Mouse (Mus musculus) forebrain, embryonic 12.5 days (tissue): ENCODE results near the gene Calm5. TPM values are rescaled to one million over a fixed set of nuclear protein-coding genes. Genes with fewer than 3 reads are reported as not detected.

Source experiments
- ATAC-seq: fragments of 200-750 bp; cut with Nextera tagmentation; 2 replicates; pipeline ENCODE4 v1.8.0; 2017; ENCODE audit warnings: moderate TSS enrichment; ENCODE audit not compliant: low FRiP score
- H3K27ac ChIP-seq: fragments of 300-500 bp; sonication (generic); 2 replicates; pipeline ENCODE4 v1.5.1; 2016; ENCODE audit warnings: mild to moderate bottlenecking
- H3K27me3 ChIP-seq: fragments of 300-500 bp; sonication (generic); 2 replicates; pipeline ENCODE4 v1.6.1; 2016; ENCODE audit warnings: mild to moderate bottlenecking
- H3K36me3 ChIP-seq: fragments of 300-500 bp; sonication (generic); replicated peaks from 2 replicates; pipeline ENCODE4 v1.6.1; 2016; ENCODE audit warnings: mild to moderate bottlenecking
- H3K4me1 ChIP-seq: fragments of 300-500 bp; sonication (generic); 2 replicates; pipeline ENCODE4 v1.6.1; 2016
- H3K4me2 ChIP-seq: fragments of 300-500 bp; sonication (generic); 2 replicates; pipeline ENCODE4 v1.6.1; 2016; ENCODE audit warnings: mild to moderate bottlenecking, moderate library complexity
- H3K4me3 ChIP-seq: fragments of 300-500 bp; sonication (generic); replicated peaks from 2 replicates; pipeline ENCODE4 v1.5.1; 2016; ENCODE audit warnings: mild to moderate bottlenecking
- H3K9ac ChIP-seq: fragments of 300-500 bp; sonication (generic); 2 replicates; pipeline ENCODE4 v1.6.1; 2016; ENCODE audit warnings: mild to moderate bottlenecking
- H3K9me3 ChIP-seq: fragments of 300-500 bp; sonication (generic); 2 replicates; pipeline ENCODE4 v1.6.1; 2016
- WGBS: fragments of 180-500 bp; shearing (Covaris S2); methylation state at CpG from one replicate; pipeline ENCODE4 v1.1.7; 2016; 5-methylcytosine and 5-hydroxymethylcytosine counted together
- polyA plus RNA-seq: library from polyadenylated mRNA; unstranded; fragments of >200 nt; fragmentation: Nextera tagmentation; extraction: Ambion mirVana; gene quantifications from 2 replicates; pipeline ENCODE4 v1.2.1, GENCODE M21; 2016

Calm5 gene
- polyA plus RNA-seq, 1 experiment from 2014 or later = not detected

GRCm38 (mm10) chr13:3869901-3870300 is 15.9 kb downstream of the Calm5 start:
- no peak for ATAC-seq
- H3K9ac ChIP-seq = no peak overlapping the region

GRCm38 (mm10) chr13:3872832-3873231 is 18.9 kb downstream of the Calm5 start:
- Histone ChIP-seq H3K9ac (no peak overlapping the region), H3K9me3 (no peaks in the 10 kb centered on the region), H3K36me3 (no peaks in the 10 kb centered on the region), H3K4me3 (no peak overlapping the region), H3K4me1 (no peaks in the 10 kb centered on the region), H3K27me3 (no peaks in the 10 kb centered on the region), H3K4me2 (no peak overlapping the region), H3K27ac (no peak overlapping the region)
- ATAC-seq = no peak
- 89% methylated on average over 4 of the region's 4 CpGs for WGBS

More at GRCm38 (mm10) chr13:3869901-3870300, 15.9 kb downstream of the Calm5 start:
- Histone ChIP-seq H3K4me2 (no peak overlapping the region), H3K36me3 (no peaks in the 10 kb centered on the region), H3K4me3 (no peak overlapping the region), H3K27me3 (no peaks in the 10 kb centered on the region), H3K4me1 (no peaks in the 10 kb centered on the region), H3K9me3 (no peaks in the 10 kb centered on the region), H3K27ac (no peak overlapping the region)

- no peaks in the 10 kb centered on the region for H3K27me3 ChIP-seq
- no peaks in the 10 kb centered on the region for H3K9me3 ChIP-seq
- H3K27ac ChIP-seq = no peak overlapping the region
- WGBS = 87% methylated on average over 6 of the region's 6 CpGs
- H3K4me3 ChIP-seq = no peak overlapping the region
- H3K36me3 ChIP-seq = peaks cover 9% of the 10 kb centered on the region
- H3K4me1 ChIP-seq = no peaks in the 10 kb centered on the region
- ATAC-seq = no peak
- no peak overlapping the region for H3K9ac ChIP-seq
- H3K4me2 ChIP-seq = no peak overlapping the region
Observed at GRCm38 (mm10) chr13:3876448-3876847, 22.5 kb downstream of the Calm5 start.

GRCm38 (mm10) chr13:3877185-3877584 is 23.2 kb downstream of the Calm5 start:
- Histone ChIP-seq H3K4me2 (no peak overlapping the region), H3K4me1 (no peaks in the 10 kb centered on the region), H3K36me3 (peaks cover 16% of the 10 kb centered on the region), H3K9me3 (no peaks in the 10 kb centered on the region), H3K9ac (no peak overlapping the region), H3K4me3 (no peak overlapping the region), H3K27me3 (no peaks in the 10 kb centered on the region), H3K27ac (no peak overlapping the region)
- ATAC-seq = no peak
- 78% methylated on average over 6 of the region's 6 CpGs for WGBS

- no peak overlapping the region for H3K27ac ChIP-seq
- WGBS = 46% methylated on average over 4 of the region's 4 CpGs
- ATAC-seq = no peak
- no peaks in the 10 kb centered on the region for H3K4me1 ChIP-seq
- H3K27me3 ChIP-seq = no peaks in the 10 kb centered on the region
- H3K4me2 ChIP-seq = no peak overlapping the region
- peaks cover 17% of the 10 kb centered on the region for H3K36me3 ChIP-seq
- no peak overlapping the region for H3K9ac ChIP-seq
- no peaks in the 10 kb centered on the region for H3K9me3 ChIP-seq
- no peak overlapping the region for H3K4me3 ChIP-seq
Observed at GRCm38 (mm10) chr13:3877679-3878220, 23.8 kb downstream of the Calm5 start.

GRCm38 (mm10) chr13:3886663-3887062 is 32.7 kb downstream of the Calm5 start:
- no peak for ATAC-seq
- Histone ChIP-seq H3K4me1 (no peaks in the 10 kb centered on the region), H3K9me3 (no peaks in the 10 kb centered on the region), H3K4me3 (no peak overlapping the region), H3K27ac (no peak overlapping the region), H3K4me2 (no peak overlapping the region), H3K36me3 (peaks cover 56% of the 10 kb centered on the region), H3K27me3 (no peaks in the 10 kb centered on the region), H3K9ac (no peak overlapping the region)
- 95% methylated on average over 7 of the region's 7 CpGs for WGBS

GRCm38 (mm10) chr13:3889111-3889510 is 35.1 kb downstream of the Calm5 start:
- Histone ChIP-seq H3K9ac (no peak overlapping the region; the same call in 1 of the 2 replicates), H3K27me3 (no peaks in the 10 kb centered on the region), H3K4me1 (0 out of 2 replicates have a peak, but pooled peaks cover 4% of the 10 kb centered on the region), H3K4me3 (no peak overlapping the region), H3K9me3 (no peaks in the 10 kb centered on the region), H3K36me3 (peaks cover 44% of the 10 kb centered on the region), H3K4me2 (no peak overlapping the region), H3K27ac (no peak overlapping the region)
- ATAC-seq = no peak
- 88% methylated on average over 3 of the region's 3 CpGs for WGBS

GRCm38 (mm10) chr13:3890061-3890460 is 36.1 kb downstream of the Calm5 start:
- no peak for ATAC-seq
- no peak overlapping the region for H3K4me3 ChIP-seq
- H3K27ac ChIP-seq = no peak overlapping the region
- 0 out of 2 replicates have a peak, but pooled peaks cover 4% of the 10 kb centered on the region for H3K4me1 ChIP-seq
- peaks cover 36% of the 10 kb centered on the region for H3K36me3 ChIP-seq
- H3K9ac ChIP-seq = no peak overlapping the region
- H3K9me3 ChIP-seq = no peaks in the 10 kb centered on the region
- H3K27me3 ChIP-seq = no peaks in the 10 kb centered on the region
- H3K4me2 ChIP-seq = no peak overlapping the region
- WGBS = 60% methylated on average over 8 of the region's 8 CpGs

GRCm38 (mm10) chr13:3891479-3892087 is 37.6 kb downstream of the Calm5 start:
- Histone ChIP-seq H3K9me3 (no peaks in the 10 kb centered on the region), H3K4me3 (peak overlapping the region; percentile 48; the same call in 1 of the 2 replicates), H3K4me1 (0 out of 2 replicates have a peak, but pooled peaks cover 4% of the 10 kb centered on the region), H3K27ac (no peak overlapping the region), H3K36me3 (peaks cover 22% of the 10 kb centered on the region), H3K27me3 (no peaks in the 10 kb centered on the region), H3K9ac (no peak overlapping the region), H3K4me2 (peak overlapping the region; percentile 65; the same call in 1 of the 2 replicates)
- no peak for ATAC-seq
- 62% methylated on average over 8 of the region's 8 CpGs for WGBS

- no peaks in the 10 kb centered on the region for H3K27me3 ChIP-seq
- no peaks in the 10 kb centered on the region for H3K9me3 ChIP-seq
- H3K4me2 ChIP-seq = peak overlapping the region; percentile 65
- H3K9ac ChIP-seq = no peak overlapping the region
- H3K4me3 ChIP-seq = peak overlapping the region; percentile 48
- no peak overlapping the region for H3K27ac ChIP-seq
- WGBS = 19% methylated on average over 7 of the region's 7 CpGs
- peaks cover 12% of the 10 kb centered on the region for H3K36me3 ChIP-seq
- no peak for ATAC-seq
- 0 out of 2 replicates have a peak, but pooled peaks cover 4% of the 10 kb centered on the region for H3K4me1 ChIP-seq
Observed at GRCm38 (mm10) chr13:3892601-3893000, 38.6 kb downstream of the Calm5 start.

GRCm38 (mm10) chr13:3893126-3893734 is 39.3 kb downstream of the Calm5 start:
- H3K27ac ChIP-seq = no peak overlapping the region
- H3K4me3 ChIP-seq = peak overlapping the region; percentile 48
- under 1% methylated on average over 35 of the region's 35 CpGs for WGBS
- ATAC-seq = peak; percentile 98
- peak overlapping the region; percentile 61 for H3K9ac ChIP-seq
- H3K36me3 ChIP-seq = peaks cover 8% of the 10 kb centered on the region
- no peaks in the 10 kb centered on the region for H3K9me3 ChIP-seq
- 0 out of 2 replicates have a peak, but pooled peaks cover 4% of the 10 kb centered on the region for H3K4me1 ChIP-seq
- H3K27me3 ChIP-seq = no peaks in the 10 kb centered on the region
- H3K4me2 ChIP-seq = peak overlapping the region; percentile 65

GRCm38 (mm10) chr13:3894549-3894948 is 40.6 kb downstream of the Calm5 start:
- Histone ChIP-seq H3K9ac (no peak overlapping the region), H3K27me3 (no peaks in the 10 kb centered on the region)
- 73% methylated on average over 8 of the region's 8 CpGs for WGBS

More at GRCm38 (mm10) chr13:3894549-3894948, 40.6 kb downstream of the Calm5 start:
- no peak overlapping the region for H3K4me2 ChIP-seq
- peaks cover 10% of the 10 kb centered on the region for H3K36me3 ChIP-seq
- ATAC-seq = no peak
- H3K9me3 ChIP-seq = no peaks in the 10 kb centered on the region
- no peak overlapping the region for H3K27ac ChIP-seq
- H3K4me1 ChIP-seq = 0 out of 2 replicates have a peak, but pooled peaks cover 4% of the 10 kb centered on the region
- H3K4me3 ChIP-seq = no peak overlapping the region
